Mouse (Mus musculus): ENCODE data around the gene Nek8. TPM values are rescaled to one million over a fixed set of nuclear protein-coding genes. Genes with fewer than 3 reads are reported as not detected.

Nek8 gene
- polyA plus RNA-seq, 1 experiment from 2014 or later, result 25.0 TPM

- peak overlapping the region; percentile 100 for H3K4me3 ChIP-seq (replicated peaks)
- H3K9ac ChIP-seq, result peak overlapping the region; percentile 100
- no peaks in the 10 kb centered on the region for H3K9me3 ChIP-seq (replicated peaks)
- H3K4me1 ChIP-seq, result peaks cover 63% of the 10 kb centered on the region
- H3K27me3 ChIP-seq, result no peaks in the 10 kb centered on the region
- H3K36me3 ChIP-seq, result peaks cover 46% of the 10 kb centered on the region
- H3K27ac ChIP-seq, result peak overlapping the region; percentile 96
- peak; percentile 69 for ATAC-seq (replicated peaks; ENCODE audit: low FRiP score)
- under 1% methylated on average over 22 of the region's 22 CpGs for WGBS
- peak overlapping the region; percentile 88 for H3K4me2 ChIP-seq
Observed at GRCm38 (mm10) chr11:78163681-78164603, 12.5 kb downstream of the Nek8 start.

DNA sequence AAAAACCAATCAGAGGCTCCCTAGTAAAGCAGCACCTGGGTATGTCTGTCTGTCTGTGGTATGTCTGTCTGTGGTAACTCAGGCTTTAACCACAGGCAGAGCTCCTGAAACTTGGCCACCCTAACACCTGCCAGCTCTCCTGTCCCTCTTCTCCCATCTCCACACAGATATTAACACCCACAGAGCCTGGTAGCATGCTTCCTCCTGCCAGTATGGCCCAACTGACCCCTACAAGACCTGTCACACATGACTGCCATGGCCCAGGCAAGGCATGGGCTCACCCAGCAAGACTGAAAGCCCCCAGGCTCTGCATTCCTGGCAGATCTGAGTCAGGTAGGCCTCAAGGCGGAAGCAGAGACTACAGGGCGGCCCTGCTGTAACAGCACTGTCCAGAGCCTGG, 13.4 kb downstream of the Nek8 start:
- H3K36me3 ChIP-seq, result peaks cover 55% of the 10 kb centered on the region
- no peaks in the 10 kb centered on the region for H3K27me3 ChIP-seq
- H3K9ac ChIP-seq, result peak overlapping the region; percentile 100
- H3K4me2 ChIP-seq, result peak overlapping the region; percentile 88
- H3K4me1 ChIP-seq, result peaks cover 63% of the 10 kb centered on the region
- ATAC-seq (replicated peaks; ENCODE audit: low FRiP score), result 0 out of 2 replicates have a peak, but pooled peaks have one; percentile 0
- peak overlapping the region; percentile 100 for H3K4me3 ChIP-seq (replicated peaks)
- H3K27ac ChIP-seq, result peak overlapping the region; percentile 96
- H3K9me3 ChIP-seq (replicated peaks), result no peaks in the 10 kb centered on the region
- WGBS, result 54% methylated on average over 2 of the region's 2 CpGs

DNA sequence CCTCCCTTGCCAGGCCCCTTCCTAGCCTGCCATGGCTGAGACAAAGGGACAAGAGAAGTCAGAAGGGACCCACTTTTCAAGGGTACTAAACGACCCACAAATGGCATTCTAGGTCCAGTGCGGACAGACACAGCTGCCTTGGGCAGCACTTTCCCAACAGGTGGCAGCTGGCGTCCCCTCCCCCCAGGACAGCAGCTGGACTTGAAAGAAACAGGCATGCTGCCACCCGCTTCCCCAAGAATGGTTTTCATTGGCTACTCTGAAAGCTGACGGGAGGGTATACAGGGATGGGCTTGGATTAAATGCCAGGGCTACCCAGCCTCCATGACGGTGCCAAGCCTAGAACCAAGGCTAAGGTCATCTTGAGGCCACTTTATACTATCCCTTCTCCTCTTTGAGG, 14.0 kb downstream of the Nek8 start:
- WGBS, result 44% methylated on average over 6 of the region's 6 CpGs
- Histone ChIP-seq H3K36me3 (peaks cover 57% of the 10 kb centered on the region), H3K4me1 (peaks cover 67% of the 10 kb centered on the region), H3K9ac (peak overlapping the region; percentile 100), H3K4me3 (replicated peaks) (peak overlapping the region; percentile 100), H3K4me2 (peak overlapping the region; percentile 88), H3K27ac (peak overlapping the region; percentile 96), H3K9me3 (replicated peaks) (no peaks in the 10 kb centered on the region), H3K27me3 (no peaks in the 10 kb centered on the region)
- no peak for ATAC-seq (replicated peaks; ENCODE audit: low FRiP score)

- no peaks in the 10 kb centered on the region for H3K9me3 ChIP-seq (replicated peaks)
- peaks cover 62% of the 10 kb centered on the region for H3K36me3 ChIP-seq
- H3K4me1 ChIP-seq, result peaks cover 67% of the 10 kb centered on the region
- H3K4me2 ChIP-seq, result peak overlapping the region; percentile 88
- H3K4me3 ChIP-seq (replicated peaks), result peak overlapping the region; percentile 100; the same call in 1 of the 2 replicates
- H3K9ac ChIP-seq, result peak overlapping the region; percentile 100; the same call in 1 of the 2 replicates
- H3K27ac ChIP-seq, result peak overlapping the region; percentile 96
- 44% methylated on average over 4 of the region's 4 CpGs for WGBS
- no peak for ATAC-seq (replicated peaks; ENCODE audit: low FRiP score)
- H3K27me3 ChIP-seq, result no peaks in the 10 kb centered on the region
Observed at GRCm38 (mm10) chr11:78161968-78162367, 14.5 kb downstream of the Nek8 start.

- Histone ChIP-seq H3K36me3 (peaks cover 70% of the 10 kb centered on the region), H3K27me3 (no peaks in the 10 kb centered on the region), H3K4me3 (replicated peaks) (no peak overlapping the region), H3K9me3 (replicated peaks) (no peaks in the 10 kb centered on the region), H3K27ac (peak overlapping the region; percentile 96; the same call in 1 of the 2 replicates), H3K4me1 (peaks cover 62% of the 10 kb centered on the region), H3K4me2 (no peak overlapping the region), H3K9ac (no peak overlapping the region)
- no peak for ATAC-seq (replicated peaks; ENCODE audit: low FRiP score)
- WGBS, result 86% methylated on average over 14 of the region's 14 CpGs
Observed at GRCm38 (mm10) chr11:78161169-78161568, 15.3 kb downstream of the Nek8 start.

DNA sequence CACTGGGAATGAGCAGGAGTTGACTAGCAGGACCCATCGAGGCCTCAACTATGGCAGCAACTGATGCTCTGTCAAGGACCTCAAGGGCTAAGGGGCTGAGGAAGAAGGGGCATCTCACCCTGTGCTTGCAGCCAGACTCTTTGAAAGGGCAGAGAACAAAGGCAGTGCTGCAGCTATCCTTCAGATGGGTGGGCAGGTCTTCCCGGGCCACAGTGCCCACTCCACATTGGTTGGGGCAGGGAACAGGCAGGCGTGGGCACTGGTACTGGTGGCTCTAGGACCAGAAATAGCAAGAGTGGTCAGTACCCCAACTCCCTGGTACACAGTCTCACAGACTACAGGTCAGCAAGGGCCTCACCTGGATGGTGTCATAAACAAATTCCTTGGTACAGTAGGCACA, 15.8 kb downstream of the Nek8 start:
- H3K9me3 ChIP-seq (replicated peaks), result no peaks in the 10 kb centered on the region
- no peaks in the 10 kb centered on the region for H3K27me3 ChIP-seq
- peaks cover 75% of the 10 kb centered on the region for H3K36me3 ChIP-seq
- H3K4me3 ChIP-seq (replicated peaks), result no peak overlapping the region
- ATAC-seq (replicated peaks; ENCODE audit: low FRiP score), result no peak
- H3K27ac ChIP-seq, result 0 out of 2 replicates have a peak overlapping the region, but pooled peaks have one; percentile 41
- WGBS, result 88% methylated on average over 3 of the region's 3 CpGs
- H3K4me2 ChIP-seq, result no peak overlapping the region
- H3K9ac ChIP-seq, result no peak overlapping the region
- H3K4me1 ChIP-seq, result peaks cover 57% of the 10 kb centered on the region

DNA sequence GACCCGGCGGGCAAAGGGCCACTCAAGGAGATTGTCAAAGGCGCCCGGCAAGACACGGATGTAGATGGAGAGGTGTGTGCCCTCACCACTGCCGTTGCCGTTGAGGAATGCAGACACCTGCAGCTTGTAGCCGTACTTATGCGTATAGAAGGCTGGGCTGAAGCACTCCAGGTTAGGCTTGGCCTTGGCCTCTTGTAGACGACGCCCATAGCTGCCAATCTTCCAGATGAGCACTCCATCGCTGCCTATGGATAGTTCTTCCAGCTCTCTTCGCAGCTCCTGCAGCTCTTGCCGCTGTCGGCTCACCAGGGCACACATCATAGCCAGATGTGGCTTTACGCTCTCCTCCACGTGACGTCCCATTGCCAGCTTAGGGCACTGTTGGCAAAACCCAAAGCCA, 16.3 kb downstream of the Nek8 start:
- H3K36me3 ChIP-seq, result peaks cover 80% of the 10 kb centered on the region
- WGBS, result 86% methylated on average over 18 of the region's 18 CpGs
- no peaks in the 10 kb centered on the region for H3K27me3 ChIP-seq
- H3K9me3 ChIP-seq (replicated peaks), result no peaks in the 10 kb centered on the region
- peak overlapping the region; percentile 60; the same call in 1 of the 2 replicates for H3K27ac ChIP-seq
- no peak overlapping the region for H3K4me3 ChIP-seq (replicated peaks)
- H3K4me1 ChIP-seq, result peaks cover 55% of the 10 kb centered on the region
- H3K4me2 ChIP-seq, result no peak overlapping the region
- H3K9ac ChIP-seq, result no peak overlapping the region
- ATAC-seq (replicated peaks; ENCODE audit: low FRiP score), result no peak

- Histone ChIP-seq H3K27ac (peak overlapping the region; percentile 60), H3K36me3 (peaks cover 86% of the 10 kb centered on the region)
- 72% methylated on average over 7 of the region's 7 CpGs for WGBS
Observed at GRCm38 (mm10) chr11:78159557-78159956, 16.9 kb downstream of the Nek8 start.

DNA sequence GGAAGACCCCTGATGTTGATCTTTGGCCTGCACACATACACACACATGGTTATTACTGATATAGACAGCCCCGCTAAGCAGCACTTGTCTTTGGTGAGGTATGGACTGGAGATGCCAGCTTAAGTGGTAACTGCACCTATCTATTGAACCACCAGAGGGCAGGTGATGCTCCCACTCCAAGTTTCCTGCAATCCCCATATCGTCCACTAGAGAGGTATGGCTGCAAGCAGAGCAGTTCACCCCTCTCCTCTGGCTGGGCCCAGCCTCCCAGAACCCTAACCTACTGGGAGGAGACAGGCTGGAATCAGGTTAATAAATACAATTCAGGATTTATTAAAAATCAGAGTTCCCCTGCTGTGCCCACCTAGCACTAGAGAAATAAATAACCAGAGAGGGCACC, 17.4 kb downstream of the Nek8 start:
- H3K9me3 ChIP-seq (replicated peaks), result no peaks in the 10 kb centered on the region
- peak overlapping the region; percentile 60 for H3K27ac ChIP-seq
- 33% methylated on average over 2 of the region's 2 CpGs for WGBS
- H3K4me1 ChIP-seq, result peaks cover 55% of the 10 kb centered on the region
- ATAC-seq (replicated peaks; ENCODE audit: low FRiP score), result 0 out of 2 replicates have a peak, but pooled peaks have one; percentile 26
- H3K4me3 ChIP-seq (replicated peaks), result no peak overlapping the region
- 0 out of 2 replicates have a peak overlapping the region, but pooled peaks have one; percentile 7 for H3K4me2 ChIP-seq
- no peak overlapping the region for H3K9ac ChIP-seq
- no peaks in the 10 kb centered on the region for H3K27me3 ChIP-seq
- H3K36me3 ChIP-seq, result peaks cover 91% of the 10 kb centered on the region

More at GRCm38 (mm10) chr11:78159557-78159956, 16.9 kb downstream of the Nek8 start:
- no peak for ATAC-seq (replicated peaks; ENCODE audit: low FRiP score)
- no peak overlapping the region for H3K4me3 ChIP-seq (replicated peaks)
- H3K9ac ChIP-seq, result no peak overlapping the region
- H3K27me3 ChIP-seq, result no peaks in the 10 kb centered on the region
- H3K9me3 ChIP-seq (replicated peaks), result no peaks in the 10 kb centered on the region
- peaks cover 55% of the 10 kb centered on the region for H3K4me1 ChIP-seq
- H3K4me2 ChIP-seq, result 0 out of 2 replicates have a peak overlapping the region, but pooled peaks have one; percentile 7

GRCm38 (mm10) chr11:78156156-78156699, 20.2 kb downstream of the Nek8 start:
- H3K36me3 ChIP-seq, result peaks cover 94% of the 10 kb centered on the region
- H3K4me2 ChIP-seq, result no peak overlapping the region
- H3K9ac ChIP-seq, result no peak overlapping the region
- H3K27me3 ChIP-seq, result no peaks in the 10 kb centered on the region
- peaks cover 42% of the 10 kb centered on the region for H3K4me1 ChIP-seq
- no peak for ATAC-seq (replicated peaks; ENCODE audit: low FRiP score)
- H3K27ac ChIP-seq, result peak overlapping the region; percentile 37; the same call in 1 of the 2 replicates
- H3K9me3 ChIP-seq (replicated peaks), result no peaks in the 10 kb centered on the region
- H3K4me3 ChIP-seq (replicated peaks), result no peak overlapping the region
- 57% methylated on average over 6 of the region's 6 CpGs for WGBS

- H3K27me3 ChIP-seq, result no peaks in the 10 kb centered on the region
- no peak overlapping the region for H3K4me3 ChIP-seq (replicated peaks)
- no peaks in the 10 kb centered on the region for H3K9me3 ChIP-seq (replicated peaks)
- peak overlapping the region; percentile 37; the same call in 1 of the 2 replicates for H3K27ac ChIP-seq
- no peak overlapping the region for H3K9ac ChIP-seq
- no peak overlapping the region for H3K4me2 ChIP-seq
- WGBS, result 85% methylated on average over 5 of the region's 5 CpGs
- ATAC-seq (replicated peaks; ENCODE audit: low FRiP score), result no peak
- H3K4me1 ChIP-seq, result peaks cover 37% of the 10 kb centered on the region
- peaks cover 94% of the 10 kb centered on the region for H3K36me3 ChIP-seq
Observed at GRCm38 (mm10) chr11:78155674-78156073, 20.8 kb downstream of the Nek8 start.

DNA sequence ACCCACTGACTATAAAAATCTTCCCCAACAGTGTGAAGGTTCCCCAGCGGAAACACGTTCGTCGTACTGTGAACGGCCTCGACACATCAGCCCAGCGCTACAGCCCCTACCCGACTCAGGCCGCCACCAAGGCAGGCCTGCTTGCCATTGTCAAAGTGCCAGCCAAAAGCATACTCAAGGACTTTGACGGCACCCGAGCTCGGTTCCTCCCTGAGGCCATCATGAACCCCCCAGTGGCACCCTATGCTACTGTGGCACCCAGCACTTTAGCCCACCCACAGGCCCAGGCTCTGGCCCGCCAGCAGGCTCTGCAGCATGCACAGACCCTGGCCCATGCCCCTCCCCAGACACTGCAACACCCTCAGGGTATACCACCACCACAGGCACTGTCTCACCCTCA, 22.7 kb downstream of the Nek8 start:
- peaks cover 94% of the 10 kb centered on the region for H3K36me3 ChIP-seq
- H3K4me2 ChIP-seq, result no peak overlapping the region
- H3K9ac ChIP-seq, result no peak overlapping the region
- H3K27ac ChIP-seq, result no peak overlapping the region
- H3K9me3 ChIP-seq (replicated peaks), result no peaks in the 10 kb centered on the region
- peaks cover 21% of the 10 kb centered on the region; the same call in 1 of the 2 replicates for H3K4me1 ChIP-seq
- ATAC-seq (replicated peaks; ENCODE audit: low FRiP score), result no peak; the same call in 1 of the 2 replicates
- WGBS, result 90% methylated on average over 13 of the region's 13 CpGs
- H3K27me3 ChIP-seq, result no peaks in the 10 kb centered on the region
- no peak overlapping the region for H3K4me3 ChIP-seq (replicated peaks)
